Comparison of ENCODE assay signal across 7 mouse cellular contexts in the genomic region with DNA sequence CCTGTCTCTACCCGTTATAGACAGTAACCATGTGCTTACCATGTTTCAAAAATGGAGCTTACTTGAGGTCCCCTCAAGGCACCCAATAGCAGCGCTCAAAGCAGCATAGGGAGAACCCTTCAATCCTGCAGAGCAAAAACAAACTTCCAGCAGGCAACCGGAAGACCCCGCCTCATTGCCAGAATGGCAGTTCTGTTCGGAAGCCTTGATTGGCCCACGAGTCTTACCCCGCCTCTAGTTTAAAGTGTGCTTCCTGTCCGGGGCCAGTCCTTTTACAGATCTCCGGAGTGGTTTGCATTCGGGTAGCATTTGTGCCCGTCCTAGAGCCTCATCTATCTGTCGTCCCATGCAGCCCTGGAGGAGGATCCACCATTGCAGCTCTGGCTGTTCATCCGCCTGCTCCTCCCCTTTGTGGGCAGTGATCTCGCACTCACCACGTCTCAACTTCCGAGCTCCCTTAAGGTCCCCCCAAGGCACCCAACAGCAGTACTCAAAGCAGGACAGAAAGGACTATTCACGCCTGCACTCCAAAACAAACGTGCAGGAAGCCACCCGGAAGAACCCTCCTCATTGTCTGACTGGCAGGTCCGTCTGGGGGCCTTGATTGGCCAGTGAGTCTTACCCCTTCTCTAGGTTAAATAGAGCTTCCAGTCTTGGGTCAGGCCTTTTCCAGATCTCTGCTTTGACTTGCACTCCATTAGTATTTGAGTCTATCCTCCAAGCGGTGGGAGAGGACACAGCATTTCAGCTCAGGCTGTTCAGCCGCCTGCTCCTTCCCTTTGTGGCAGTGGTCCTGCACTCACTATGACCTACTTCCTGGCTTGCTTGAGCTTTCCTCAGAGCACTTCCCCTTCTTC. TPM values are rescaled to one million over a fixed set of nuclear protein-coding genes. Genes with fewer than 3 reads are reported as not detected.
DNase-seq lines count a peak whose midpoint lies in the region; ATAC-seq lines count a peak whose summit lies in the region.
"Not testable (repeated sequence)": the region's sequence is repeated elsewhere in the genome, so short reads cannot be mapped to it uniquely, and the experiment has no call there.

No protein-coding gene starts in this region.

- H3K9me3 ChIP-seq in embryonic facial prominence, embryonic 12.5 days; limb, embryonic 10.5 days (replicated peaks); midbrain, embryonic 12.5 days: not testable (repeated sequence)

- H3K27me3 ChIP-seq in embryonic facial prominence, embryonic 12.5 days; limb, embryonic 10.5 days (ENCODE audit: low read depth, poor library complexity, severe bottlenecking); midbrain, embryonic 12.5 days: not testable (repeated sequence)

- peak overlapping the region; percentile 54 for H3K4me2 ChIP-seq in embryonic facial prominence, embryonic 12.5 days (replicated peaks)
- H3K4me2 ChIP-seq in midbrain, embryonic 12.5 days (replicated peaks) = peak overlapping the region; percentile 56

- peak overlapping the region; percentile 89 for H3K27ac ChIP-seq in embryonic facial prominence, embryonic 12.5 days
- peak overlapping the region; percentile 80 for H3K27ac ChIP-seq in limb, embryonic 10.5 days
- H3K27ac ChIP-seq in midbrain, embryonic 12.5 days (replicated peaks) = peak overlapping the region; percentile 90

- peak; percentile 73 for DNase-seq in adrenal gland, postnatal 25 days
- peak; percentile 99 for DNase-seq in heart, adult 11 months
- peak; percentile 77 for DNase-seq in kidney, adult 18-20 months
- peak; percentile 75 for DNase-seq in limb, embryonic 10.5 days (ENCODE audit: low spot score)
- DNase-seq in skeletal muscle tissue, adult 2 months (ENCODE audit: low read depth, low spot score) = peak; percentile 69

- H3K4me3 ChIP-seq in embryonic facial prominence, embryonic 12.5 days = peak overlapping the region; percentile 49
- H3K4me3 ChIP-seq in limb, embryonic 10.5 days = peak overlapping the region; percentile 57
- peak overlapping the region; percentile 56 for H3K4me3 ChIP-seq in midbrain, embryonic 12.5 days

- H3K36me3 ChIP-seq in embryonic facial prominence, embryonic 12.5 days; limb, embryonic 10.5 days; midbrain, embryonic 12.5 days: not testable (repeated sequence)

- peak overlapping the region; percentile 44 for H3K9ac ChIP-seq in embryonic facial prominence, embryonic 12.5 days
- H3K9ac ChIP-seq in midbrain, embryonic 12.5 days (replicated peaks) = peak overlapping the region; percentile 51

- peak; percentile 96 for ATAC-seq in embryonic facial prominence, embryonic 12.5 days (ENCODE audit: insufficient number of reproducible peaks, insufficient read depth, low FRiP score, low TSS enrichment)
- peak; percentile 97 for ATAC-seq in midbrain, embryonic 12.5 days (ENCODE audit: low FRiP score, low read depth)

- 10% methylated on average over 22 of the region's 22 CpGs for WGBS in embryonic facial prominence, embryonic 12.5 days
- WGBS in limb, embryonic 10.5 days = 11% methylated on average over 22 of the region's 22 CpGs
- WGBS in midbrain, embryonic 12.5 days = 15% methylated on average over 22 of the region's 22 CpGs

- H3K4me1 ChIP-seq in embryonic facial prominence, embryonic 12.5 days; limb, embryonic 10.5 days; midbrain, embryonic 12.5 days: not testable (repeated sequence)

RNA-seq across cellular contexts. Expression of gene Erap1, which starts 22.0 kb away (rescaled TPM):
- total RNA-seq in adrenal gland, postnatal 25 days (2021) = 62.5 and 79.6 TPM in 2 replicates
- 3.0 and 6.6 TPM in 2 replicates for polyA plus RNA-seq in embryonic facial prominence, embryonic 12.5 days (2016; fragmentation: Nextera tagmentation; extraction: Ambion mirVana)
- polyA plus RNA-seq in limb, embryonic 10.5 days (2016; fragmentation: Nextera tagmentation; extraction: Ambion mirVana) = 2.9 and 3.4 TPM in 2 replicates
- 3.3 and 5.1 TPM in 2 replicates for polyA plus RNA-seq in midbrain, embryonic 12.5 days (2016; fragmentation: Nextera tagmentation; extraction: Ambion mirVana)

Comparison
In these comparisons a context has a peak if more than half of its experiments do, and no peak if none do; other contexts are left out.
1. Peak in every context shown above with its lines: DNase-seq, ATAC-seq, H3K4me3 ChIP-seq and H3K27ac ChIP-seq.